Mouse (Mus musculus) testis, adult 2 months (tissue): ENCODE results near the gene Avil.

ENCODE experiments used
- CTCF ChIP-seq: fragments of 200-500 bp; IDR thresholded peaks from 2 replicates; pipeline ENCODE4 v1.5.1; 2012; ENCODE audit warnings: low read depth, mild to moderate bottlenecking, inconsistent platforms, low read length, moderate library complexity; ENCODE audit not compliant: control insufficient read depth, insufficient read depth, insufficient replicate concordance
- POLR2A ChIP-seq: fragments of 200-500 bp; IDR thresholded peaks from 2 replicates; pipeline ENCODE4 v1.6.1; 2012; ENCODE audit warnings: low read depth, mild to moderate bottlenecking, inconsistent platforms, low read length, moderate library complexity; ENCODE audit not compliant: control insufficient read depth

DNA sequence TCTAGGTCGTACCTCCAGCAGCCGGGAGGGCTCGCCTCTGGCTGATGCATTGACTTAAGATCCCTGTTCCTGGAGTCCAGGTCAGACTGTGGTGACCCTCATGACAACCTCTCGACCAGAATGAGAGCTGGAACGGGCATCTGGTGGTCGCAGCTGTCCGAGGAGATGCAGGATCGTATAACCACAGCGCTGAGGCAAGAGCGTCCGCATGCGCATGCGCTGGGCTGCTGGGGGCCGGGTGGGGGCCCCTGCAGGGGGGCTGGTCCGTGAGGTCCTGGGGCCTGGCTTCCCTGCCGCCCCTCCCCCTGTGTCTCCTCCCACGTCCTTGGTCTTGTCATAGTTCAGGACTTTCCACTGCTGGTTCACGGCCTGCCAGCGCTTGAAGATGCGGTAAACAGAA is 56.0 kb downstream of the Avil start:
- TF ChIP-seq CTCF (no peak), POLR2A (no peak)
